In the genomic region with DNA sequence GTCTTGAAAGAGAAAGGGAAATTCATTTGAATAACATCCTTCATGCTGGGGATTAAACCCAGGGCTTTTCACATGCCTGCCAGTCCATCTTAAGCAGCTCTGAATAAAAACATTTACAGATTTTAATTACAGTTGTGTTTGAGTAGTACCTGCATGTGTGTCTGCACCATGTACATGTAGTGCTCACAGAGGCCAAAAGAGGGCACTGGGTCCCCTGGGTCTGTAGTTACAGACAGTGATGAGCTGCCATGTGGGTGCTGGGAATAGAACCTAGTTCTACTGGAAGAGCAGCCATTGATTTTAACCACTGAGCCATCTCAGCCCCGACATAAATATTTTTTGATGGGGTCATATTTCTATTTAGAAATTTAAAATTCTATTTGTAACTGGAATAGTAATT, we compare ENCODE assay signal across 31 mouse cellular contexts. TPM values are rescaled to one million over a fixed set of nuclear protein-coding genes. Genes with fewer than 3 reads are reported as not detected.
DNase-seq lines count a peak whose midpoint lies in the region; TF ChIP-seq lines count a peak whose summit lies in the region.
"Had no signal": no experiment of that assay in that cellular context is flagged by ENCODE, and none has a peak within 500 bp of the region (broad histone marks: within the 10 kb centered on the region; RNA-seq: fewer than 3 reads in every experiment).

No protein-coding gene starts in this region.

- peaks cover 29% of the 10 kb centered on the region for H3K36me3 ChIP-seq in E14TG2a.4 (ENCODE audit: insufficient read depth, low read length)

- no peaks in the 10 kb centered on the region for H3K27me3 ChIP-seq in E14TG2a.4 (ENCODE audit: insufficient read depth, low read length)
- H3K27me3 ChIP-seq: embryonic facial prominence, embryonic 15.5 days; forebrain, embryonic 12.5 days; heart, embryonic 15.5 days; hindbrain, embryonic 12.5 days; limb, embryonic 15.5 days; liver, embryonic 13.5 days; Patski had no signal

- H3K27ac ChIP-seq in layer of hippocampus, adult 2 months: no peak overlapping the region
- H3K27ac ChIP-seq: embryonic facial prominence, embryonic 10.5 days; embryonic facial prominence, embryonic 15.5 days; forebrain, embryonic 12.5 days; heart, embryonic 15.5 days; hindbrain, embryonic 12.5 days; hindbrain, postnatal 0 days; limb, embryonic 15.5 days; liver, embryonic 13.5 days had no signal

- peak; percentile 34 for TF ChIP-seq CTCF in layer of hippocampus, adult 2 months (conservative IDR thresholded peaks at IDR 0.05)
- peak; percentile 43 for TF ChIP-seq CTCF in E14TG2a.4 (conservative IDR thresholded peaks at IDR 0.05; ENCODE audit: low read length)

- no peak for DNase-seq in layer of hippocampus, adult 2 months (ENCODE audit: low spot score in 2 of 2)
- DNase-seq in layer of hippocampus, adult 18-20 months (ENCODE audit: low spot score in 2 of 2): no peak
- peak; percentile 82 for DNase-seq in R1 (ENCODE audit: low read depth, low spot score)
- DNase-seq in adrenal gland, adult 8-10 months: no peak
- DNase-seq in left cerebral cortex, postnatal 25 days (ENCODE audit: low spot score in 2 of 2): no peak
- DNase-seq in kidney, postnatal 10 days: no peak
- DNase-seq: adrenal gland, postnatal 10 days; cerebellum, adult 8-10 months; cerebellum, postnatal 25 days; forebrain, postnatal 0 days; gastrocnemius, postnatal 10 days; heart, postnatal 36 days; kidney, adult 11 months; kidney, postnatal 25 days; left cerebral cortex, postnatal 4 days; liver, embryonic 13.5 days; lung, adult 18-20 months; lung, postnatal 14 days; midbrain, embryonic 14.5 days; retina, postnatal 1 day; right cerebral cortex, postnatal 25 days; thymus, adult 18-20 months had no signal

- peaks cover 48% of the 10 kb centered on the region for H3K4me1 ChIP-seq in E14TG2a.4 (replicated peaks; ENCODE audit: low read depth, low read length)

- intact Hi-C loops in left cerebral cortex, postnatal 25 days (cut with DNase I): no loop called here

- no peak overlapping the region for H3K4me3 ChIP-seq in layer of hippocampus, adult 2 months
- H3K4me3 ChIP-seq in E14TG2a.4 (replicated peaks; ENCODE audit: low read length): no peak overlapping the region
- H3K4me3 ChIP-seq: embryonic facial prominence, embryonic 10.5 days; embryonic facial prominence, embryonic 15.5 days; forebrain, embryonic 12.5 days; heart, embryonic 15.5 days; hindbrain, embryonic 12.5 days; limb, embryonic 15.5 days; liver, embryonic 13.5 days had no signal

- H3K9me3 ChIP-seq in E14TG2a.4 (ENCODE audit: low read length): no peaks in the 10 kb centered on the region
- H3K9me3 ChIP-seq: embryonic facial prominence, embryonic 10.5 days; embryonic facial prominence, embryonic 15.5 days; forebrain, embryonic 12.5 days; heart, embryonic 15.5 days; hindbrain, embryonic 12.5 days; limb, embryonic 15.5 days; liver, embryonic 13.5 days had no signal

RNA-seq across cellular contexts. Expression of a gene that starts 4.8 kb away (rescaled TPM):
- total RNA-seq in layer of hippocampus, adult 2 months (2021): 10 to 100 TPM; 56.8 to 59.4 TPM
- 10 to 100 TPM; 54.8 to 55.1 TPM for total RNA-seq in layer of hippocampus, adult 18-20 months (2021)
- 100 to 1,000 TPM; 120 to 399 (median 199) TPM for total RNA-seq in adrenal gland, adult 8-10 months (2022)
- total RNA-seq in left cerebral cortex, postnatal 25 days (2021): 10 to 100 TPM; 56.7 to 59.2 TPM

RNA-seq across cellular contexts. Expression of a gene that starts 47.8 kb away (rescaled TPM):
- total RNA-seq in layer of hippocampus, adult 2 months (2021): 100 to 1,000 TPM; 160 to 172 TPM
- 100 to 1,000 TPM; 179 to 181 TPM for total RNA-seq in layer of hippocampus, adult 18-20 months (2021)
- 1,000 to 10,000 TPM in 2 of 4 experiments, 100 to 1,000 TPM in 2; 545 to 1,761 (median 966) TPM for total RNA-seq in adrenal gland, adult 8-10 months (2022)
- 100 to 1,000 TPM; 160 to 171 TPM for total RNA-seq in left cerebral cortex, postnatal 25 days (2021)

RNA-seq across cellular contexts. Expression of a gene that starts 47.9 kb away (rescaled TPM):
- 10 to 100 TPM; 92.2 to 97.4 TPM for total RNA-seq in layer of hippocampus, adult 2 months (2021)
- 100 to 1,000 TPM in 1 of 2 experiments, 10 to 100 TPM in 1; 95.7 to 106 TPM for total RNA-seq in layer of hippocampus, adult 18-20 months (2021)
- 1,000 to 10,000 TPM in 1 of 4 experiments, 100 to 1,000 TPM in 3; 299 to 1,036 (median 606) TPM for total RNA-seq in adrenal gland, adult 8-10 months (2022)
- 10 to 100 TPM; 89.7 to 93.5 TPM for total RNA-seq in left cerebral cortex, postnatal 25 days (2021)
